Mouse (Mus musculus): Measurements from ENCODE around the gene Ntrk2. TPM values are rescaled to one million over a fixed set of nuclear protein-coding genes. Genes with fewer than 3 reads are reported as not detected.

Ntrk2 gene
- polyA plus RNA-seq, 2 experiments: 0.04 to 0.07 TPM

GRCm38 (mm10) chr13:58912559-58912958, 106.2 kb downstream of the Ntrk2 start:
- no peak for DNase-seq (ENCODE audit: low read depth in 3 of 3, low spot score in 3 of 3)
- no peak overlapping the region for H3K9ac ChIP-seq (replicated peaks)

DNA sequence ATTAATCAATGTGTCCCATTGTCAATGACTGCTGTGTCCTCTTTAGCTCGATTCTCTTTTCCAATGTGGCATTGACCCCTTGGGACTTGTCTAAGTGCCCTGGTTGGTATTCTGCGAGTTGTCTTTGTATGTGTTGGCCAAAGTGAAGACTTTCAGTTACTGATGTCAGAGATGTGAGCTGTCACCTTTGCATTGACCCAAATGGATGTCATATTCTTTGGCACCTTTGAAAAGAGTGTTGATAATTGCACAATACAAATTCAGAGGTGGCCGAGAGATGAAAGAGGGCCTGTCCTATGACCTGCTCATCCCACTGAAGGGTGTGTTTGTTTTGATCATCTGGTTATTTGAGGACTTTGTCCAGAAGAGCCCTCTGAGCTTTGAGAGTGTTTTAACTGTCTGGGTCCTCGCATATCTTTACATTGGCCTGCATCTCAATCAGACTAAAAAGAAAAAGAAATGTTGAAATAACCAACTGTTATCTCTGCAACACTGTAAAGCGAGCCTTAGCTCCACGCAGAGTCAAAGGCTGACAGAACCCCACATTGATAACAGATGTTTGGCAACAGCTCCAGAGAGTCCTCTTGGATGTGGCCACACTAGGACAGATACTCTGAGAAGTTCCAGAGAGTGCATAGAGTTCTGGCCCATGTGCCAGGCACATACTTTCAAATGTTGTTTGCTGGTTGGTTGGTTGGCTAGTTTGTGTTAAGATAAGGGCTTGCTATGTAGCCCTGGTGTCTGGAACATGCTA, 107.9 kb downstream of the Ntrk2 start:
- Histone ChIP-seq H3K27ac (no peak overlapping the region), H3K4me2 (ENCODE audit: low read depth) (no peak overlapping the region), H3K4me1 (replicated peaks; ENCODE audit: control insufficient read depth in 2 of 2, insufficient read depth in 2 of 2, low read length in 1 of 2) (peaks cover 0 to 7% of the 10 kb centered on the region in 2 experiments; a peak in 1 of 4 replicates), H3K9me3 (ENCODE audit: control insufficient read depth, low read length) (no peaks in the 10 kb centered on the region), H3K9ac (replicated peaks) (no peak overlapping the region), H3K27me3 (ENCODE audit: control insufficient read depth, insufficient read depth, low read length) (no peaks in the 10 kb centered on the region), H3K4me3 (ENCODE audit: insufficient read depth in 1 of 2, low read depth in 2 of 2, low read length in 2 of 2) (no peak overlapping the region), H3K36me3 (replicated peaks; ENCODE audit: control insufficient read depth, insufficient read depth, low read depth) (no peaks in the 10 kb centered on the region)
- 46% methylated on average over 6 of the region's 6 CpGs for WGBS (ENCODE audit: insufficient replicate concordance)
- ATAC-seq (ENCODE audit: insufficient read depth) (no peak), DNase-seq (ENCODE audit: low read depth in 3 of 3, low spot score in 3 of 3) (no peak)
- TF ChIP-seq CTCF (IDR thresholded peaks at IDR 0.05; ENCODE audit: low read depth) (no peak), EP300 (IDR thresholded peaks at IDR 0.05; ENCODE audit: low read depth) (no peak)

More at GRCm38 (mm10) chr13:58912559-58912958, 106.2 kb downstream of the Ntrk2 start:
- no peak overlapping the region for H3K4me2 ChIP-seq (ENCODE audit: low read depth)
- no peak overlapping the region for H3K4me3 ChIP-seq (ENCODE audit: insufficient read depth in 1 of 2, low read depth in 2 of 2, low read length in 2 of 2)
- H3K36me3 ChIP-seq (replicated peaks; ENCODE audit: control insufficient read depth, insufficient read depth, low read depth): no peaks in the 10 kb centered on the region
- no peak overlapping the region for H3K27ac ChIP-seq
- peaks cover 0 to 7% of the 10 kb centered on the region in 2 experiments; a peak in 1 of 4 replicates for H3K4me1 ChIP-seq (replicated peaks; ENCODE audit: control insufficient read depth in 2 of 2, insufficient read depth in 2 of 2, low read length in 1 of 2)
- H3K9me3 ChIP-seq (ENCODE audit: control insufficient read depth, low read length): no peaks in the 10 kb centered on the region
- no peaks in the 10 kb centered on the region for H3K27me3 ChIP-seq (ENCODE audit: control insufficient read depth, insufficient read depth, low read length)
- no peak for ATAC-seq (ENCODE audit: insufficient read depth)
- no peak for TF ChIP-seq EP300 (IDR thresholded peaks at IDR 0.05; ENCODE audit: low read depth)
- no peak for TF ChIP-seq CTCF (IDR thresholded peaks at IDR 0.05; ENCODE audit: low read depth)

DNA sequence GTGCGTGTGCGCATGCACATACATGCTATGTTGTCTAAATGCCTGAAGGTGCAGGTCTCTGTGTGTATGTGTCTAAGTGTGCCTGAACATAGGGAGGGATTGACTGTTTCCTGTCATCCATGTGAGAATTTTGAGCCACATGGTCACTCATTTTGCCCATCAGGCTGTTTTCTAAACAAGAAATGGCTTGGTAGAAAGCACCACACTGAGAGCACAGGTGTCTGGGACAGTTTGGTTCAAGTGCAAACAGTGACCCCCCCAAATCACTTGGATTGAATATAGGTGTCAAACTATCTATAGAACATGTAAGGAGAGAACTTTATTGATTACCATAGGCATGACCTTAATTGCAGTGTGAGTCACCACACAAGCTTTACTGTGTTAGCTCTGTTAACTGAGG, 110.0 kb downstream of the Ntrk2 start:
- WGBS (ENCODE audit: insufficient replicate concordance): 79% methylated on average over 2 of the region's 2 CpGs
- TF ChIP-seq EP300 (IDR thresholded peaks at IDR 0.05; ENCODE audit: low read depth) (no peak), CTCF (IDR thresholded peaks at IDR 0.05; ENCODE audit: low read depth) (no peak)
- Histone ChIP-seq H3K4me1 (replicated peaks; ENCODE audit: control insufficient read depth in 2 of 2, insufficient read depth in 2 of 2, low read length in 1 of 2) (peaks cover 0 to 7% of the 10 kb centered on the region in 2 experiments; a peak in 1 of 4 replicates), H3K36me3 (replicated peaks; ENCODE audit: control insufficient read depth, insufficient read depth, low read depth) (no peaks in the 10 kb centered on the region), H3K9me3 (ENCODE audit: control insufficient read depth, low read length) (no peaks in the 10 kb centered on the region), H3K4me2 (ENCODE audit: low read depth) (no peak overlapping the region), H3K27me3 (ENCODE audit: control insufficient read depth, insufficient read depth, low read length) (no peaks in the 10 kb centered on the region), H3K4me3 (ENCODE audit: insufficient read depth in 1 of 2, low read depth in 2 of 2, low read length in 2 of 2) (no peak overlapping the region), H3K9ac (replicated peaks) (no peak overlapping the region), H3K27ac (no peak overlapping the region)
- no peak for ATAC-seq (ENCODE audit: insufficient read depth)
- no peak for DNase-seq (ENCODE audit: low read depth in 3 of 3, low spot score in 3 of 3)

DNA sequence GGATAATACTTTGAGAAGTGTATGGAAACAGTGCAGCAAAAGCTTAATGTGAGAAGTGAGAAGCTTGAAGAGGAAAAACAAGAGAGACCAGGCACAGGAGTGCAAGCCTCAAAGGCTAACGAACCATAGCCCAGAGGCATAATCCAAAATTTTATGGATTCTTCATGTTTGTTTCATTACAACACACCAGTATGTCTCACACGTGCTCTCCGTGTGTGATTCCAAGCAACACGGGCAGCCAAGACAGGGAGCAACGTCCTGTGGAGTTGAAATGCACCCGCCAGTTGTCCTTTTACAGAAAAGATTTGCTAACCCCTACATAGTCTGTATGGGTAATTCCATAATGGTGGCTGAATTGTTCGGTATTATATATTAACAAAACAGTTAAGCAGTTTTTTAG, 113.9 kb downstream of the Ntrk2 start:
- no peaks in the 10 kb centered on the region for H3K9me3 ChIP-seq (ENCODE audit: control insufficient read depth, low read length)
- WGBS (ENCODE audit: insufficient replicate concordance): 62% methylated on average over 7 of the region's 7 CpGs
- H3K4me1 ChIP-seq (replicated peaks; ENCODE audit: control insufficient read depth in 2 of 2, insufficient read depth in 2 of 2, low read length in 1 of 2): no peaks in the 10 kb centered on the region
- TF ChIP-seq EP300 (IDR thresholded peaks at IDR 0.05; ENCODE audit: low read depth) (no peak), CTCF (IDR thresholded peaks at IDR 0.05; ENCODE audit: low read depth) (no peak)
- no peak overlapping the region for H3K27ac ChIP-seq
- ATAC-seq (ENCODE audit: insufficient read depth) (no peak), DNase-seq (ENCODE audit: low read depth in 3 of 3, low spot score in 3 of 3) (no peak)
- H3K9ac ChIP-seq (replicated peaks): no peak overlapping the region
- H3K36me3 ChIP-seq (replicated peaks; ENCODE audit: control insufficient read depth, insufficient read depth, low read depth): no peaks in the 10 kb centered on the region
- no peaks in the 10 kb centered on the region for H3K27me3 ChIP-seq (ENCODE audit: control insufficient read depth, insufficient read depth, low read length)
- H3K4me2 ChIP-seq (ENCODE audit: low read depth): no peak overlapping the region
- H3K4me3 ChIP-seq (ENCODE audit: insufficient read depth in 1 of 2, low read depth in 2 of 2, low read length in 2 of 2): no peak overlapping the region

GRCm38 (mm10) chr13:58921255-58921654, 114.9 kb downstream of the Ntrk2 start:
- Histone ChIP-seq H3K36me3 (replicated peaks; ENCODE audit: control insufficient read depth, insufficient read depth, low read depth) (no peaks in the 10 kb centered on the region), H3K9ac (replicated peaks) (no peak overlapping the region), H3K27me3 (ENCODE audit: control insufficient read depth, insufficient read depth, low read length) (no peaks in the 10 kb centered on the region), H3K9me3 (ENCODE audit: control insufficient read depth, low read length) (no peaks in the 10 kb centered on the region), H3K4me1 (replicated peaks; ENCODE audit: control insufficient read depth in 2 of 2, insufficient read depth in 2 of 2, low read length in 1 of 2) (no peaks in the 10 kb centered on the region), H3K4me2 (ENCODE audit: low read depth) (no peak overlapping the region), H3K27ac (no peak overlapping the region), H3K4me3 (ENCODE audit: insufficient read depth in 1 of 2, low read depth in 2 of 2, low read length in 2 of 2) (no peak overlapping the region)
- TF ChIP-seq EP300 (IDR thresholded peaks at IDR 0.05; ENCODE audit: low read depth) (no peak), CTCF (IDR thresholded peaks at IDR 0.05; ENCODE audit: low read depth) (no peak)
- 80% methylated on average over 3 of the region's 3 CpGs for WGBS (ENCODE audit: insufficient replicate concordance)
- DNase-seq (ENCODE audit: low read depth in 3 of 3, low spot score in 3 of 3) (no peak), ATAC-seq (ENCODE audit: insufficient read depth) (no peak)
